Comparison of ENCODE assay signal across 15 mouse cellular contexts in genomic region chr11:82253421-82253820, GRCm38 (mm10). TPM values are rescaled to one million over a fixed set of nuclear protein-coding genes. Genes with fewer than 3 reads are reported as not detected.
"Had no signal": no experiment of that assay in that cellular context is flagged by ENCODE, and none has a peak within 500 bp of the region (broad histone marks: within the 10 kb centered on the region; RNA-seq: fewer than 3 reads in every experiment).

No protein-coding gene starts in this region.

- DNase-seq: kidney, adult 8-10 months; kidney, postnatal 25 days; liver; liver, embryonic 13.5 days; liver, postnatal 0 days; lung, postnatal 36 days; right cerebral cortex, postnatal 25 days; thymus, postnatal 4 days had no signal

- H3K27ac ChIP-seq: liver, embryonic 13.5 days; stomach, postnatal 0 days had no signal

- H3K27me3 ChIP-seq: liver, embryonic 13.5 days had no signal

- H3K36me3 ChIP-seq: liver, embryonic 13.5 days had no signal

- ATAC-seq: intestine, postnatal 0 days; liver, postnatal 0 days; lung, postnatal 0 days; midbrain, embryonic 16.5 days had no signal

- H3K4me3 ChIP-seq: liver, embryonic 13.5 days had no signal

- H3K4me2 ChIP-seq: liver, embryonic 13.5 days had no signal

- H3K9ac ChIP-seq: liver, embryonic 13.5 days; liver, postnatal 0 days had no signal

- H3K9me3 ChIP-seq: liver, embryonic 13.5 days had no signal

- H3K4me1 ChIP-seq: liver, embryonic 13.5 days had no signal

RNA-seq across cellular contexts. Expression of gene Ccl1, which starts 52.1 kb away (rescaled TPM):
- polyA plus RNA-seq: intestine, postnatal 0 days; kidney, embryonic 16.5 days; limb, embryonic 11.5 days; liver, embryonic 13.5 days; liver, postnatal 0 days; lung, postnatal 0 days; neural tube, embryonic 11.5 days; stomach, postnatal 0 days had no signal
